Mouse (Mus musculus) liver, embryonic 14.5 days (tissue): ENCODE results near the gene Cenpi. TPM values are rescaled to one million over a fixed set of nuclear protein-coding genes. Genes with fewer than 3 reads are reported as not detected.

ENCODE experiments used
- ATAC-seq: fragments of 200-750 bp; cut with Nextera tagmentation; 2 replicates; pipeline ENCODE4 v1.8.0; 2017; ENCODE audit warnings: moderate number of reproducible peaks, mild to moderate bottlenecking, moderate library complexity; ENCODE audit not compliant: insufficient read depth
- DNase-seq, 3 experiments: peaks; one replicate each; pipeline ENCODE4 v3.0.0-alpha.2; 2012 to 2013; ENCODE audit warnings: low read depth in 3 of 3, low spot score in 3 of 3
- H3K27ac ChIP-seq: fragments of 300-500 bp; sonication (generic); 2 replicates; pipeline ENCODE4 v1.5.1; 2014; ENCODE audit warnings: moderate library complexity, mild to moderate bottlenecking, control low read depth, inconsistent platforms
- H3K27me3 ChIP-seq: fragments of 300-500 bp; sonication (generic); 2 replicates; pipeline ENCODE4 v1.6.1; 2014; ENCODE audit warnings: mild to moderate bottlenecking, low read length, moderate library complexity; ENCODE audit not compliant: control insufficient read depth, insufficient read depth
- H3K36me3 ChIP-seq: fragments of 300-500 bp; sonication (generic); replicated peaks from 2 replicates; pipeline ENCODE4 v1.6.1; 2014; ENCODE audit warnings: low read depth; ENCODE audit not compliant: control insufficient read depth, insufficient read depth
- H3K4me1 ChIP-seq, 2 experiments: fragments of 200-500 bp in 1 of 2; fragments of 300-500 bp in 1 of 2; sonication (generic) in 1 of 2; replicated peaks; 2 replicates each; pipeline ENCODE4 v1.6.1; 2012 to 2014; ENCODE audit warnings: antibody characterized with exemption in 1 of 2, inconsistent platforms in 1 of 2, low read length in 1 of 2; ENCODE audit not compliant: control insufficient read depth in 2 of 2, insufficient read depth in 2 of 2
- H3K4me2 ChIP-seq: fragments of 300-500 bp; sonication (generic); 2 replicates; pipeline ENCODE4 v1.6.1; 2014; ENCODE audit warnings: low read depth, mild to moderate bottlenecking, control low read depth, moderate library complexity
- H3K4me3 ChIP-seq, 2 experiments: fragments of 200-500 bp in 1 of 2; fragments of 300-500 bp in 1 of 2; sonication (generic) in 1 of 2; 2 replicates each; pipeline ENCODE4 v1.5.1; 2012 to 2014; ENCODE audit warnings: low read depth in 2 of 2, low read length in 2 of 2, mild to moderate bottlenecking in 2 of 2, control low read depth in 1 of 2, inconsistent platforms in 1 of 2, moderate library complexity in 1 of 2; ENCODE audit not compliant: insufficient read depth in 1 of 2
- H3K9ac ChIP-seq: fragments of 300-500 bp; sonication (generic); replicated peaks from 2 replicates; pipeline ENCODE4 v1.6.1; 2014; ENCODE audit warnings: mild to moderate bottlenecking, control low read depth, moderate library complexity
- H3K9me3 ChIP-seq: fragments of 300-500 bp; sonication (generic); 2 replicates; pipeline ENCODE4 v1.6.1; 2016; ENCODE audit warnings: low read length, mixed read lengths; ENCODE audit not compliant: control insufficient read depth
- CTCF ChIP-seq: IDR thresholded peaks from 2 replicates; pipeline ENCODE4 v1.5.1; 2016; ENCODE audit warnings: antibody characterized with exemption, low read depth, control low read depth
- EP300 ChIP-seq: IDR thresholded peaks from 2 replicates; pipeline ENCODE4 v1.6.1; 2016; ENCODE audit warnings: antibody characterized with exemption, low read depth
- WGBS: fragments of 180-500 bp; shearing (Covaris S2); extraction: QIAGEN DNeasy Blood & Tissue Kit; methylation state at CpG from one replicate; pipeline ENCODE4 v1.1.7; 2014; ENCODE audit not compliant: insufficient replicate concordance; 5-methylcytosine and 5-hydroxymethylcytosine counted together
- polyA plus RNA-seq, 2 experiments: library from polyadenylated mRNA; depleted of rRNA in 1 of 2; stranded (reverse) in 1 of 2; unstranded in 1 of 2; fragments of >200 nt; fragmentation: Nextera tagmentation in 1 of 2; extraction: Ambion mirVana in 1 of 2; gene quantifications; 2 replicates each; pipeline versions ENCODE4 v1.2.1 to v1.2.3; 2012 to 2014

The Cenpi gene
- polyA plus RNA-seq (2012; rRNA removed) (7.9 and 11.1 TPM in 2 replicates), polyA plus RNA-seq (2014; fragmentation: Nextera tagmentation; extraction: Ambion mirVana) (30.5 and 33.8 TPM in 2 replicates)

DNA sequence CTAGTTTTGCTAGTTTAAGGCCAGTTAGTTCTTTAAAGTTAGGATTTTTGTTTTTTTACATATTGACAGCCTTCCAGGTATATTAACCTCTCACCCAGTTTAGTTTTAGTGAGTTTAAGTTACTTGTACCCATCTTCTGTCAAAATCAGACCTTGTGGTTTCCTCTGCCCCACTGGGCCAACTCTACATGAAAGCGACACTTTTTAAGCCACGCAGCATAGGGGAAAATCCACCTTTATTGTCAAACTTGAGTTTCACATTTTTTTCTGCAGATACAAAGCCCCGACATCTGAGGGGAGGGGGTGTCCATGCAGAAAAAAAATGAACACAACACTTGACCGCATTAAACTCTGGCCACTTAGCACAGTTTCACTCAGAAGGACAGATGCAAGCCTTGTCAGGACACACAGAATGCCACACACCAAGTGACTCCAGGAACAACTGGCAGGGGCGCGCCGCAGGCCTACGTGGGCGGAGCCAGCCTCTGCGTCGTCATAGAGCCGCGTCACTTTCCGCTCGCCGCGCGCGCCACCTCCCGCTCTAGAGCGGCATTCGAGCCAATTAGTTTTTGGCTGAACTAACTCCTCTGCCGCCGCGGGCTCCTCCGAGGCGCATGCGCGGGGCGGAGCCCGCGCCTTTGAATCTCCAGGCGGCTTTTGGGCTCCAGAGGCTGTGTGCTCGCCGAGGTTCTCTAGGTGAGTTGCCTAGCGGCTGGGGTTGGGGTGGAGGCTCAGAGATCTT lies at the start of gene Cenpi:
Gene Cenpi, plus strand, starts transcription at position 551 of the 741 bp plus-strand sequence.
- peak; percentile 97 for ATAC-seq
- H3K36me3 ChIP-seq = peaks cover 9% of the 10 kb centered on the region
- H3K9me3 ChIP-seq = no peaks in the 10 kb centered on the region
- 15% methylated on average over 36 of the region's 36 CpGs for WGBS
- TF ChIP-seq EP300 (no peak), CTCF (peak; percentile 54)
- H3K4me3 ChIP-seq = peak within 1 kb of the TSS; percentile 67 to 82
- peak within 1 kb of the TSS; percentile 33; the same call in 1 of the 2 replicates for H3K27ac ChIP-seq
- H3K27me3 ChIP-seq = no peaks in the 10 kb centered on the region
- peak within 1 kb of the TSS; percentile 66 for H3K9ac ChIP-seq
- H3K4me1 ChIP-seq = no peaks in the 10 kb centered on the region; a peak in 2 of 4 replicates
- peak within 1 kb of the TSS; percentile 75 for H3K4me2 ChIP-seq
- DNase-seq = peak; percentile 78 to 80 (median 78)

GRCm38 (mm10) chrX:134261191-134261590 lies 46.7 kb upstream of the Cenpi start:
- TF ChIP-seq CTCF (no peak), EP300 (no peak)
- 68% methylated on average over 5 of the region's 5 CpGs for WGBS
- no peak overlapping the region for H3K4me2 ChIP-seq
- H3K4me3 ChIP-seq = no peak overlapping the region
- ATAC-seq (no peak), DNase-seq (no peak)
- H3K9ac ChIP-seq = no peak overlapping the region
- H3K9me3 ChIP-seq = no peaks in the 10 kb centered on the region
- H3K27me3 ChIP-seq = no peaks in the 10 kb centered on the region
- H3K4me1 ChIP-seq = no peaks in the 10 kb centered on the region
- no peak overlapping the region for H3K27ac ChIP-seq
- H3K36me3 ChIP-seq = no peaks in the 10 kb centered on the region

DNA sequence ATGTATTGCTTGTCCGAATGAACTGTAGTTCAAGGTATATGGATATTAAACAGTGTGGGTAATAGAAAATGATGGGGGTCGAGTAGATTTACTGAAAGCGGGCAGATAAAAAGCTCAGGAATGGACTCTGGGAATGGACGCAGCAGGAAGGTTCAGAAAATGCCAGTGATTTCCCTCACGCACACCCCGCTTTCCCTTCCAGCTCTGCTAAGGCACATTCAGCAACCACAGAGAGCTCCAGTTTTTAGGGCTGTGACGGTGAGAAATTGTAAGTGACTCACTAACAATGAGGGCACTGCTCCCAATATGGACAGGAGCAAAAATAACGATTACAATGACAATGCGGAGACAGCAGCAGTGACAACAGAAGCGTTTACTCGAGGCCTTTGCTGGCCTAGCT lies 45.8 kb upstream of the Cenpi start:
- H3K9ac ChIP-seq = no peak overlapping the region
- no peaks in the 10 kb centered on the region for H3K4me1 ChIP-seq
- no peaks in the 10 kb centered on the region for H3K9me3 ChIP-seq
- no peaks in the 10 kb centered on the region for H3K36me3 ChIP-seq
- H3K4me2 ChIP-seq = no peak overlapping the region
- no peak overlapping the region for H3K4me3 ChIP-seq
- H3K27ac ChIP-seq = no peak overlapping the region
- DNase-seq (no peak), ATAC-seq (no peak)
- H3K27me3 ChIP-seq = no peaks in the 10 kb centered on the region
- no peak for TF ChIP-seq CTCF
- TF ChIP-seq EP300 = no peak
- 81% methylated on average over 11 of the region's 11 CpGs for WGBS

- Histone ChIP-seq H3K4me2 (peak overlapping the region; percentile 67), H3K9me3 (no peaks in the 10 kb centered on the region), H3K27me3 (no peaks in the 10 kb centered on the region), H3K9ac (no peak overlapping the region), H3K4me3 (peak overlapping the region in 1 of 2 experiments; percentile 62; a peak in 1 of 4 replicates), H3K4me1 (peaks cover 0 to 6% of the 10 kb centered on the region in 2 experiments; a peak in 1 of 4 replicates), H3K27ac (no peak overlapping the region), H3K36me3 (no peaks in the 10 kb centered on the region)
- no peak for TF ChIP-seq EP300
- TF ChIP-seq CTCF = no peak
- DNase-seq (no peak), ATAC-seq (no peak)
- WGBS = 31% methylated on average over 6 of the region's 6 CpGs
Observed at GRCm38 (mm10) chrX:134275715-134276114, 32.2 kb upstream of the Cenpi start.
